Mouse (Mus musculus) testis, adult 10 weeks (tissue): ENCODE measurements around the gene 0610030E20Rik. TPM values are rescaled to one million over a fixed set of nuclear protein-coding genes. Genes with fewer than 3 reads are reported as not detected.

ENCODE experiments used
- polyA plus RNA-seq: library from polyadenylated mRNA; stranded (reverse); fragments of 350-450 nt; fragmentation: Illumina TruSeq; extraction: RNeasy Lipid Tissue Mini Kit (QIAGEN cat#74804); gene quantifications from one replicate; pipeline ENCODE4 v1.2.3, GENCODE M21; 2014; ENCODE audit warnings: low read depth, low replicate concordance

Gene 0610030E20Rik
- polyA plus RNA-seq = 28.5 TPM

DNA sequence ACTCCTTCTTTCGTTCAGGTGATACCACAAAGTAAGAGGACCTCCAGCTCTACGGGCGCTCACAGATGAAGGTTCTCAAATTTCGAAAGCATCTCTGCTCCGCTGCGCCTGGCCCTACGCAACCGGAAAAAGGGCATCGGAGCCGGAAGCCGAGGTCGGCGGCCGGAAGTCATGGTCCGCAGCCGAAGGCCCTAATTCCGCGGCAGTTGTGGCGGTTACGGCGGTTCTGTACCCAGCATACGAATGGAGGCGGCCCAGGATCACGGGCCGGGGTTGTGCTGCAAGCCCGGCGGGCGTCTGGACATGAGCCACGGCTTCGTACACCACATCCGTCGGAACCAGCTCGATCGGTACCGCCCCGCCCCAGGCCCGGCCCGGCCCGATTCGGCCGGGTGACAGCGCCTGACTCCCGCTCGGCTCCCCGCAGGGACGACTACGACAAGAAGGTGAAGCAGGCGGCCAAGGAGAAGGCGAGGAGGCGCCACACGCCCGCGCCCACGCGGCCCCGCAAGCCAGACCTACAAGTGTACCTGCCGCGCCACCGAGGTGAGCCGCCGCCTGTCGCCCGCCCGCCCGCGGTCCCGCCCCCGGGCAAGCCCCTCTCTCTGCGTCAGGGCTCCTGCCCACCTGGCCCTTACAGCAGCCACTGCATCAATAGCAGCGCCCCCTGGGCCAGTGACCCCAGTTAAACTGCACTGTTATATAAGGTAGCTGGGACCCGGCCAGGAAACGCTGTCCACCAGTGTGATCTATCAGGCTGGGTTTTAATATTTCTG lies at the start of gene 0610030E20Rik:
Gene 0610030E20Rik (plus strand): TSS at position 152 of the 776 bp plus-strand sequence.

DNA sequence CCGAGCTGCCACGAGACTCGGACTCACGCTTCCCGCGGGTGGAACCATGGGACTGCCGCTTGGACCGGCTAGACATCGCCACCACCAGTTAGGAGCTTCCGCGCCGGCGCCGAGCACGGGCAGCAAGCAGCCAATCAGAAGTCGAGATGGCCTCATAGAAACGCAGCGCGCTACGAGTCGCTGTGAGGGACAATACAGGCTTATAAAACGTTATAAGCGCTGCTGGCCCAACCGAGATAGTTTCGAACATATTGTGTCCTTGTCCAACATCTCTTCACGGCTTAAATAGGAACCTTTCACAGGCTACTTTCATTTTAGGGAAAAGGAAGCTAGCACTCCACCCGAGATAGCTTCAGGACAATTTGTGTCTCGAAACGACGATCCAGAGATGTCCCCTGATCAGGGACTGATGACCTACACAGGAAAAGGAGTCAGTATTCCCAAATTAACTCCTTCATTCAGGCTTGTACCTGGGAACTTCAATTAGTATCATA lies 2.0 kb upstream of the 0610030E20Rik start, which contains the start of gene Usp39:
Gene Usp39 (minus strand): TSS at position 111 of the 494 bp plus-strand sequence.

DNA sequence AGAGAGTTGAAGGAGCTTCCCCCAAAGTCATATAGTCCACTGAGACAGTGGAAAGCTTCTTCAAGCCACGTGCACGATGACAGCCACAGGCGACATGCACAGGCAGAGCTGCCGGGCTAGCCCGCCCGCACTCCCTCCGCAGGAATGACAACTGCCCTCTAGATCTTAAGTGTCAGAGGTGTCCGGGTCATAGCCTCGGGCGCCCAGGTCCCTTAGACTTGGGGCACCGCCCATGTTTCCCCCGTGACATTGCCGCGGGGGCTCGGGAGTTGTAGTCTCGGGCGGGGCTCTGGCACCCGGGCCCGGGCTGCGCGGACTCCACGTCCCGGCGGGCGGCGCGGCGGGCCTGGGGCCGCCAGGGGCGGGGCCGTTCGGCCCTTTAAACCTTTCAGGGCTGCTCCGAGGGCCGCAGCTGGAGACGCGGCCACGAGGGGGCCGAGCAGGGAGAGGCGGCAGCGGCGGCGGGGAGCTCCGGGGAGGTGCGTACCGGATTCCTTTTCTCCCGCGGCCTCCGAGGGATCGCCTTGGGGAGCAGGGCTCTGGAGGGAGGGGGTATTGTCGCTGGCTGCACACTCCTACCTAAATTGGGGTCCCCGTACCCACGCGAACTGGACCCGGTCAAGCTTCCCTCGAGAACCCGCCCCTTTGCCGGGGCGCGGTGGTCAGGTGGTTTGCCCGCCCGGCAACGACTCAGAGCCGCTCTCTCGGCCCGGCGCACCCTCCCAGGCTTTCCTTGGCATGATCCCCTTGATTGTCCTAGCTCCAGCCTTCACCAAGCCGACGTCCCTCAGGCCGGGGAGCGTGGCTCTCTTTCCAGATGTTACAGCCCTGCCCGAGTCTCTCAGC lies 8.2 kb downstream of the 0610030E20Rik start, which contains the start of gene Tmem150a:
Gene Tmem150a (plus strand): TSS at position 382 of the 846 bp plus-strand sequence.

DNA sequence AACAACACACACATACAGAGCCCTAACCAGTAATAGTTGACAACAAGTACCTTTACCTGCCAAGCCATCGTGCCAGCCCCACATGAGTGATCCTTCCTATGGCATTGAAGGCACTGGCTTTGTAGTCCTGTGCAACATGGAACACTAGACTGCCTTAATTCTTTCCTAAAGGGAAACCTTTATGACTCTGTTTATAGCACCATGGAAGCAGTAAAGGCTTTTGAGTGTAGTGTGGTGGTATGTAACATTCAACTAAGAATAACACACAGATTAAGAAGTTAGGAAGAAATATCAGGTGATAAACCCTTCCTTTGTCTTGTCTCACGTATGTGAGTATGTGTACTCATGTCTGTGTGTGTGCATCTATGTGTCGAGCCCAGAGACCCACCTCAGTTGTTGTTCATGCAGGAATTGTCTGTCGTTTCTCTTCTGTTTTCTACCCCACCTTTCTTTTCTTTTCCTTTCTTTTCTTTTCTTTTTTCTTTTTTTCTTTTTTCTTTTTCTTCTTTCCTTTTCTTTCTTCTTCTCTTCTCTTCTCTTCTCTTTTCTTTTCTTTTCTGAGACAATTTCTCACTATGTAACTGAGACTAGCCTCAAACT lies 19.8 kb downstream of the 0610030E20Rik start, which contains the start of gene Rnf181:
Gene Rnf181 (minus strand): TSS at position 113 of the 600 bp plus-strand sequence.

DNA sequence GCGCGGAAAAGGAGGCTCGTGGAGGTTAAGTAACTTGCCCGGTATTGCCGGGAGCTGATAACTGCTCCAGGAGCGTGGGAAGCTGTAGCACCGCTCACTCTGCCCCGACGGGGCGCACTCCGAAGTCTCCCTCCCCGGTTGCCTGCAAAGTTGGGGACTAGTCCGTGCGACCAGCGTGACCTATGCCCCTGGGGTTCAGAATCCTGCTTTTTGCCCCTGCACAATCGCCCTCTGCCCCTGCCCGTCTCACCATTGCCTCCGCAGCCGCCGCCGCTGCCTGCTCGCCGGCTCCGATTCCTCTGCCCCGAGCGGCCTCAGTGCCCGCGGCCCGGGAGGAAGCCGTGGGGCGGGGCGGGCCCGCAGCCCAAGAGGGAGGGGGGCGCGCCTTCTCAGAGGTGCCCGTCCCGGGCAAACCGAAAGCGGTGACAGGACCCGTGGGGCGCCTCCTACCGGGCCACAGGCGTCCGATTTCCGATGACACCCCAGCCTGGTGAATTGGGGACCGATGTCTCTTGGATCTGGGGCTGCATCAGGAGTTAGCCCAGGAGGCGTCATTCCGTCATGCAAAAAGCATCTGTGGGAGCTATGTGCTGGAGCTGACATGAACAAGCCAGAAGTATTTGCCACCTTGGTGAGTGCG lies 33.1 kb downstream of the 0610030E20Rik start, which contains the start of gene Vamp5:
Gene Vamp5 (minus strand): TSS at position 338 of the 640 bp plus-strand sequence.

DNA sequence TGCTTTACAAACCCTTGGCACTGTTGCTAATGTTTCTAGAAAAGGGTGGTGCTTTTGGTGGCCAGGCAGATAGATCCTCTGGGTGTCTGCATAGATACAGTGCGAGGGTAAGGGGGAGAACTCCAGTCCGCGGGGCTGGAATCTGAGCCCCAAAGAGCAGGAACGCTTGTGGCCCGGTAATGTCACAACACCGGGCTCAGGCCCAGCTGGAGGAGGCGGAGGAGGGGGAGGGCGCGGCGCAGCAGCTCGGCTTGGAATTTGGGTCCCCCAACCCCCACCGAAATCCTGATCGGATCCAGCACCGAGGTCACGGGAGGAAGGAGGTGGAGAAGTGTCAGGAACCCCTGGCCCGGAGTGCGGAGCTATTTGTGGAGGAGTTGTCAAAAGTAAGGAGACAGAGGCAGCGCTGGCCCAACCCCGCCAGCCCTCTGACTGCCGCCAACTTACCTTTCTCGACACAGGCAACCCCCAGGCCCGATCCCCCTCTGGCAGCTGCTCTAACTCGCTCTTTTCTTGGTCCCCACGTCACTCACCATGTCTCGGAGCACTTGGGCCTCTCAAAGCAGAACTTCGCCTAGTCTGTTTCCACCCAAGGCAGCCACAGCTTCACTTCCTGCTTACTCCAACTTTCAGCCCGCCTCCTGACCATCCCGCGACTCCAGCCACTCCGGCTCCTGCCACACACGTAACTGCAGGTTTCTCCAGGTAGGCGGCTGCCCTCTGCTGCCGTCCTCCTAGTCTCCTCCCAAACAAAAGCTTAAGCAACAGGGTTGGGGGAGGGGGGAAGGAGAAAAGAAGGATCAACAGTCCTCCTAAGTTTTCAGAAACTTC lies 43.0 kb downstream of the 0610030E20Rik start, which contains the start of gene Vamp8:
Gene Vamp8 (minus strand): TSS at position 763 of the 831 bp plus-strand sequence.

Other genes with a start within 250 kb of the 0610030E20Rik start
- 32.0 TPM for gene St3gal5, start 249.7 kb upstream of the 0610030E20Rik start, polyA plus RNA-seq
- gene Atoh8, start 111.7 kb upstream of the 0610030E20Rik start, polyA plus RNA-seq = 10.5 TPM
- gene Sftpb, start 42.7 kb upstream of the 0610030E20Rik start, polyA plus RNA-seq = not detected
- gene Usp39, start 2.1 kb upstream of the 0610030E20Rik start, polyA plus RNA-seq = 55.5 TPM
- gene Tmem150a, start 8.1 kb downstream of the 0610030E20Rik start, polyA plus RNA-seq = not detected
- gene Rnf181, start 19.6 kb downstream of the 0610030E20Rik start, polyA plus RNA-seq = 223 TPM
- 3.2 TPM for gene Vamp5, start 33.2 kb downstream of the 0610030E20Rik start, polyA plus RNA-seq
- gene Vamp8, start 43.4 kb downstream of the 0610030E20Rik start, polyA plus RNA-seq = 8.0 TPM
- 2.5 TPM for gene Ggcx, start 67.0 kb downstream of the 0610030E20Rik start, polyA plus RNA-seq
- 221 TPM for gene Mat2a, start 92.2 kb downstream of the 0610030E20Rik start, polyA plus RNA-seq
- gene Sh2d6, start 174.4 kb downstream of the 0610030E20Rik start, polyA plus RNA-seq = 2.9 TPM
- not detected for gene Capg, start 197.1 kb downstream of the 0610030E20Rik start, polyA plus RNA-seq